Mouse (Mus musculus) olfactory bulb, adult 2 months (tissue): ENCODE results near the gene Dtl.

Experiments
- CTCF ChIP-seq: fragments of 200-500 bp; IDR thresholded peaks from 2 replicates; pipeline ENCODE4 v1.5.1; 2012; ENCODE audit warnings: low read depth, mild to moderate bottlenecking, low read length, moderate library complexity; ENCODE audit not compliant: insufficient read depth
- POLR2A ChIP-seq: fragments of 200-500 bp; IDR thresholded peaks from 2 replicates; pipeline ENCODE4 v1.6.1; 2012; ENCODE audit warnings: mild to moderate bottlenecking, low read depth, low read length, moderate library complexity; ENCODE audit not compliant: insufficient read depth

GRCm38 (mm10) chr1:191531023-191531422 lies 44.3 kb downstream of the Dtl start:
- no peak for TF ChIP-seq CTCF
- TF ChIP-seq POLR2A, result no peak
